Mouse (Mus musculus) thymus, adult 2 months (tissue): ENCODE data around the gene Bcl3. TPM values are rescaled to one million over a fixed set of nuclear protein-coding genes. Genes with fewer than 3 reads are reported as not detected.
A peak's percentile ranks its signal among the peaks of the same experiment; 100 is the strongest.

Experiments used
- DNase-seq: peaks from one replicate; pipeline ENCODE4 v3.0.0; 2021
- H3K27ac ChIP-seq: fragments of 200-500 bp; 2 replicates; pipeline ENCODE4 v1.5.1; 2012; ENCODE audit warnings: low read length, control low read depth; ENCODE audit not compliant: control insufficient read depth, insufficient read depth
- H3K27me3 ChIP-seq: fragments of 200-500 bp; 2 replicates; pipeline ENCODE4 v1.6.1; 2012; ENCODE audit warnings: mild to moderate bottlenecking, low read length, moderate library complexity, mixed read lengths; ENCODE audit not compliant: control insufficient read depth, insufficient read depth
- H3K36me3 ChIP-seq: fragments of 200-500 bp; 2 replicates; pipeline ENCODE4 v1.6.1; 2012; ENCODE audit warnings: mild to moderate bottlenecking, low read length, moderate library complexity; ENCODE audit not compliant: control insufficient read depth, insufficient read depth
- H3K4me1 ChIP-seq: fragments of 200-500 bp; replicated peaks from 2 replicates; pipeline ENCODE4 v1.6.1; 2012; ENCODE audit warnings: low read length; ENCODE audit not compliant: control insufficient read depth, insufficient read depth
- H3K4me3 ChIP-seq: fragments of 200-500 bp; 2 replicates; pipeline ENCODE4 v1.5.1; 2012; ENCODE audit warnings: mild to moderate bottlenecking, low read length, control low read depth, moderate library complexity; ENCODE audit not compliant: control insufficient read depth, insufficient read depth
- CTCF ChIP-seq: fragments of 200-500 bp; IDR thresholded peaks from 2 replicates; pipeline ENCODE4 v1.5.1; 2012; ENCODE audit warnings: mild to moderate bottlenecking, control low read depth, low read length, moderate library complexity, borderline replicate concordance; ENCODE audit not compliant: control insufficient read depth, poor library complexity, insufficient read depth; ENCODE audit errors: extremely low read depth
- POLR2A ChIP-seq: fragments of 200-500 bp; IDR thresholded peaks from 2 replicates; pipeline ENCODE4 v1.6.1; 2012; ENCODE audit warnings: mild to moderate bottlenecking, low read length, control low read depth, moderate library complexity; ENCODE audit not compliant: control insufficient read depth, poor library complexity, insufficient read depth; ENCODE audit errors: extremely low read depth
- WGBS: fragments of 180-500 bp; shearing (Covaris S2); methylation state at CpG from one replicate; pipeline ENCODE4 v1.1.7; 2018; 5-methylcytosine and 5-hydroxymethylcytosine counted together
- polyA plus RNA-seq: library from polyadenylated mRNA; depleted of rRNA; stranded (reverse); fragments of >200 nt; gene quantifications from 2 replicates; pipeline ENCODE4 v1.2.3, GENCODE M21; 2012

Bcl3 gene
- polyA plus RNA-seq, 1 experiment, result 54.4 TPM

GRCm38 (mm10) chr7:19784764-19785535 lies 37.6 kb downstream of the Bcl3 start:
- peaks cover 11% of the 10 kb centered on the region for H3K4me1 ChIP-seq
- H3K27me3 ChIP-seq, result no peaks in the 10 kb centered on the region
- no peak overlapping the region for H3K27ac ChIP-seq
- DNase-seq, result no peak
- peak; percentile 74 for TF ChIP-seq CTCF
- TF ChIP-seq POLR2A, result no peak
- no peaks in the 10 kb centered on the region for H3K36me3 ChIP-seq
- 48% methylated on average over 11 of the region's 11 CpGs for whole genome bisulfite sequencing
- H3K4me3 ChIP-seq, result no peak overlapping the region

GRCm38 (mm10) chr7:19783630-19784029 lies 38.9 kb downstream of the Bcl3 start:
- Histone ChIP-seq H3K27ac (no peak overlapping the region), H3K36me3 (no peaks in the 10 kb centered on the region), H3K4me1 (0 out of 2 replicates have a peak, but pooled peaks cover 4% of the 10 kb centered on the region), H3K27me3 (no peaks in the 10 kb centered on the region), H3K4me3 (no peak overlapping the region)
- TF ChIP-seq POLR2A (no peak), CTCF (no peak)
- 81% methylated on average over 8 of the region's 8 CpGs for WGBS
- DNase-seq, result no peak

GRCm38 (mm10) chr7:19782645-19783044 lies 39.9 kb downstream of the Bcl3 start:
- no peak for DNase-seq
- 99% methylated on average over 4 of the region's 4 CpGs for WGBS

GRCm38 (mm10) chr7:19781741-19782140 lies 40.8 kb downstream of the Bcl3 start:
- 92% methylated on average over 7 of the region's 7 CpGs for WGBS
- H3K4me3 ChIP-seq, result no peak overlapping the region
- TF ChIP-seq POLR2A (no peak), CTCF (no peak)
- H3K4me1 ChIP-seq, result 0 out of 2 replicates have a peak, but pooled peaks cover 4% of the 10 kb centered on the region
- no peaks in the 10 kb centered on the region for H3K27me3 ChIP-seq
- H3K27ac ChIP-seq, result no peak overlapping the region
- DNase-seq, result no peak
- no peaks in the 10 kb centered on the region for H3K36me3 ChIP-seq

More at GRCm38 (mm10) chr7:19782645-19783044, 39.9 kb downstream of the Bcl3 start:
- Histone ChIP-seq H3K27me3 (no peaks in the 10 kb centered on the region), H3K27ac (no peak overlapping the region), H3K4me3 (no peak overlapping the region), H3K4me1 (0 out of 2 replicates have a peak, but pooled peaks cover 4% of the 10 kb centered on the region), H3K36me3 (no peaks in the 10 kb centered on the region)
- TF ChIP-seq POLR2A (no peak), CTCF (no peak)

- H3K4me3 ChIP-seq, result no peak overlapping the region
- DNase-seq, result no peak
- TF ChIP-seq CTCF, result no peak
- TF ChIP-seq POLR2A, result no peak
- H3K27me3 ChIP-seq, result no peaks in the 10 kb centered on the region
- H3K36me3 ChIP-seq, result no peaks in the 10 kb centered on the region
- no peak overlapping the region for H3K27ac ChIP-seq
- whole genome bisulfite sequencing, result 93% methylated on average over 4 of the region's 4 CpGs
- H3K4me1 ChIP-seq, result no peaks in the 10 kb centered on the region
Observed at GRCm38 (mm10) chr7:19779903-19780302, 42.7 kb downstream of the Bcl3 start.

- Histone ChIP-seq H3K27me3 (no peaks in the 10 kb centered on the region), H3K4me1 (no peaks in the 10 kb centered on the region), H3K36me3 (no peaks in the 10 kb centered on the region), H3K4me3 (no peak overlapping the region), H3K27ac (no peak overlapping the region)
- TF ChIP-seq CTCF (no peak), POLR2A (no peak)
- 84% methylated on average over 8 of the region's 8 CpGs for WGBS
- no peak for DNase-seq
Observed at GRCm38 (mm10) chr7:19778645-19779044, 43.9 kb downstream of the Bcl3 start.
